Mouse (Mus musculus) frontal cortex, postnatal 14 days (tissue): ENCODE results near the gene Ino80d.

Experiments
- DNase-seq, 2 experiments: peaks; one replicate each; pipeline ENCODE4 v3.0.0; 2022; ENCODE audit warnings: low spot score in 2 of 2

The Ino80d gene

DNA sequence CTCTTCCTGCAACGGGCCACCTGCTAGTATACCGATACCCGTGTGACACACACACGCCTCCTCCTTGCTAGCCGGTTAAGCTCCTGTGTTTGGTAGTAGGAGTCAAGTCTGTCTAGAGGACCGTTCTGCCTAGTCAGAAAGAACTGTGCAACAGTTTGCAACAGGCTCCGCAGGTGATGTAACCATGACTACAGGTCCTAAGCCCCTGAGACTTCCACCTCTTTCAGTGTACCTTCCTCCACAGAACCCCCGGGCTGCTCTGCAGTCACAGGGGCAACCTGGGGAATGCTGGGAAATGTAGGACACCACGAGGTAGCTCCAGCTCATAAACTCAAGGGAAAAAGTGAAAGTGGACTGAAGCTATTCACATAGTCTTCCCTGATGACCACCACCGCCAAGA is 123.4 kb downstream of the Ino80d start:
- no peak for DNase-seq

DNA sequence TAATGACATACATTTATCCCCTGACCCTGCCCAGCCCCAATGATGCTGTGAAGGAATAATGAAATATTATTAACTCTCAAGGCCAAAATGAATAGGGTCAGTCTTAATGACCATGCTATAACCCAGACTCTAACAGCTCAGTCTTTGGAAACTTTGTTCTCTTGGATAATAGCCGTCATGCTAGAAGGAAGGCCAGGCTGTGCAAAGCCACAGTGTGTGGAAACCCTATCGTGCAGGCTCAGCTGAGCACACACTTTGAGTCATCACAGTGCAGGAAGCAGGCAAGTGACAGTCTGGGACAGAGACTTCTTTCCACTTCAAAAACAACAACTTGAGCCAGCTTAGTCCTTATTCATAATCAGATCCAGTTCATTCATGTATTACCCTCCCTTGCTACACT is 126.9 kb downstream of the Ino80d start:
- DNase-seq, result no peak

DNA sequence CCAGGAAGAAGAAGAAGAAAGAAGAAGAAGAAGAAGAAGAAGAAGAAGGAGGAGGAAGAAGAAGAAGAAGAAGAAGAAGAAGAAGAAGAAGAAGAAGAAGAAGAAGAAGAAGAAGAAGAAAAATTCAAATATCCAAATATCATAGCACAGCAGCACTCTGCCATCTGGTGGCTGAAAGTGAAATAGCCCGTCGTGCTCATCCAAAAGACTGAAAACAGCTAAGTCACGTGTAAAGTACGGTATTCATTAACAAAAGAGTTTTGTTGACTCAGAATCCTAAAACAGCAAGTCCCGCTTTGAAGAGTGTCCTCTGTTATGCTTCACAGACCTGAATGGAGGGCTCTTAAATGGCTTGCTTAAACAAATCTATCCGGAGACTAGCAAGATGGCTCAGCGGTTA is 128.2 kb downstream of the Ino80d start:
- DNase-seq, result peak in 1 of 2 experiments; percentile 37

DNA sequence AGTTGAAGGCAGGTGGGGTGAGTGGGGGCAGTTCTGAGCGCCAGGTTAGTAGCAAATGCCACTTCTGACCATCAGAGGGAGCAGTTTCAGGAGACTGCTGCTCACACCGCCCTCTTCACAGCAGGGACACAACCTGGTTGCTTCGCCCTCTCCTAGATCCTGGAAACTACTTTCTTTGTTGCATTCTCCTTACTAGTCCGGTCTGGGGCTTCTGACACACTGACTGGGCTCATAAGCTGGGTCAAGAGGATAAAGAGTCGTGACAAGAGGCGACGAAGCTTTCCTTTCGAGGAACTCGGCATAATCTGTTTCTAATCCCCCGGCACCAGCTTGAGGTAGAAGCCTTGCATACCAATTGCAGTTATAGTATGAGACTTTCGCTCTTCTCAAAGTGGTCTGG is 129.9 kb downstream of the Ino80d start:
- DNase-seq, result peak in 1 of 2 experiments; percentile 34

DNA sequence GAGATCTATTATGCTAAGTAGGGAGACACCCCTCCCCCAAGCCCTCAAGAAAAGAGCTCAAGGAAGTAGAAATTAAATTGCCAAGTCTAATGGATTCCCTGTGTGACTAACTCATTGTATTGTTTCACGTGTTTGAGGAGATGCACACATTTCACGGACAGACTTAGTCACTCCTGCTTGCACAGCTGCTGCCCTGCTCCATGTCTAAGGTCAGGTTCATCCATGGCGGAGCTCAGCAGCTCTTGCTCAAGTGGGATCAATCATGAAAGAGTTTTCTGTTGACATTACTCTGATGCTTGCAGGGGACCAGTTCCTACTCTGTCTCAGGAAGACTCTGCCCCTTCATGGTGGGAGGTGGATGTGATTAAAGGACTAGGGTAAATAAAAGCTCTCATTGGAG is 137.7 kb downstream of the Ino80d start:
- DNase-seq, result no peak

DNA sequence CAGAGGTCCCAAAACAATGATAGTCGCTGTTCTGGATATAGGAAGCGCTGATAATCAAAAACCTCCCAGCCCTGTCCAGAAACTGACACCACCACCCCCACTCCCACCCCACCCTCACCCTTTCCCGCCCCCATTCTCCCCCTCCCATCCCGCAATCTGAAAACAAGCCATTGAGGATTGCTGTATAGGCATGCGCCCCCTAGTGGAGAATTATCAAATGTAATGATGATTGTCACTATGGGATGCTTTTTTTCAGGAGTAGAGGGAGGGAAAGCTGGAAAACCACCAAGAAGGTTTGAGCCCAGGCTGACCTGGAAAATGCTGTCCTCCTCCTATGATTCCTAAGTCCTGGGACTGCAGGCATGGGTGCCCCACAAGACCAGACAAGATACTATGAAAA is 147.6 kb downstream of the Ino80d start:
- DNase-seq, result no peak

DNA sequence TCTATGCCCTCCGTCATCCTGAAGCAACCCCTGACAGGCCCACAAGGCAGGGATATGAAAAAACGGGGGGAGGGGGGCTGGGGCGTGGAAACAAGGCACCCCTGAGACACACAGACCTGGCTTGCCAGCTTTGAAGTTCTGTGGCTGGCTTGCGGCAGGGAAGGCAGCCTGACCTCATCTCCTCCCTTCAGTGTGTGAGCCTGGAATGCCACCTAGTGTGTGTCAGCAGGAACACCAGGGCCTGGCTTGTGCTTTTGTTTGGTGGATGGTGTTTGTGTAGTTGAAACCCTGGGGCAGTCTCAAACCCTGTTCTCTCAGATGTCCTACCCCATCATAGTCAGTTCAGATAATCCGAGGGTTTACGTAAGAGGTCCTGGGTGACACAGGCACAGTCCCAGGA is 150.2 kb downstream of the Ino80d start:
- DNase-seq, result peak; percentile 53 to 56

DNA sequence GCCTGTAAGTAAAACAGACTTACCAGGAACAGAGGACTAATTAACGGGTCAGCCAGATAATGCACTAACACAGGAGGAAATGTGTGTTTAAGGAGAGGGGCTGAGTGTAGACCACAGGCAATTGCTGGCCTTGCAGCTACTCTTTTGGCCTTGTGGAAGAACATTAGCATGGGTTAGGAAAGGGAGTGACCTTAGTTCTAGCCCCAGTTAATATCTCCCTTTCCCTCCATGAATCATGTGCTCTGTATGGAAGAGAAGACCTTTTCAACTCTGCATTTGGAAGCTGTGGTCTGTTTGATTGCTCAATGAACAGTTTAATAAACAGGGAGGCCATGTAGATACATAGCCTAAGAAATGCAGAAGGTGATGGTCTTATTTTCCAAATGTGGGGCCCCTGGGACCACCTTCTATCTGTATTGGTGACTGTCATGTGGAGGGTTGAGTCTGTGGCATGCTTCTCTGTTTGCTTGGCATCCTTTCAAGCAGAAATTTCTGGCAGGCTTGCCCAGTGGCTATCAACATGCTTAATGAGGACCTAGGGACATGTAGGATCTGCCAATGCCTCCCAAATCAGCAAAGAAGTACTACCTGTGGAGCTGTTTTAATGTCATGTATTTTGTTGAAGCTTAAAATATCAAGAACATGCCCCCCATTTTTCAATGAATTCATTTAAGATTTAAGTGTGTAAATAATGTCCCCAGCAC is 157.4 kb downstream of the Ino80d start:
- no peak for DNase-seq

DNA sequence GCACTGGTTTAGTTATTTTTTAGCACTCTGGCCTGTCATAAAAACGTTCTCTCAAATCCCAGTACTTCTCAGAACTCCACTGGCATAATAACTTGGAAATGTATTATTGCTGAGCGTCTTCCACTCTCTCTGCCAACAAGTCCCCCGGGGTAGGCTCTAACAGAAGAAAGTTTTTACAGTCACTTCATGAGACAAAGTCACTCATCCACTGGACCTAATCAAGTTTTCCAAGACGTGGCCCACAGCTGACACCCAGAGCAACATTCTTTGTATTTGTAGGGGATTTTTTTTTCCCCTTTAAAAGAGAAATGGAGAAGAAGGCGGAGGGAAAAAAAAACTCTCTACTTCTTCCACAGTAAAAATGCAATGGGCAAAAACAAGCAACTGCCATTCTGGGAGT is 157.9 kb downstream of the Ino80d start:
- DNase-seq, result no peak

DNA sequence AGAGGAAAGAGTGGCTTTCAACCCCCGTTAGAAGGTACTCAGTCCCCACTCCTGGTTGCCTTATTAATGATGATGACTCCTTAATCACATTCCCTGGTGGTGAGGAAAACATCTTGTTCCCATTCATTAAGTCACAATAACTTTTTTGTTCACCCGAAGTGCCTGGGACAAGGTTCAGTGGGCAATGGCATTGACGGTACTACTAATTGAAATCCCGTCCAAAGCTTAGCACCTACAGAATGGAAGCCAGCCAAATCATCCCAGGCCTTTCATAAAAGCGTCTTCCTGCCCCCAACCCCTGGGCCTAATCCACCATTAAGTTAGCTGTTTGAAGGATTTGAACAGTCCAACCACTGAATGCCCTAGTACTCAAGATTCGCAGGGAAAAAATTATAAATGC is 159.1 kb downstream of the Ino80d start:
- DNase-seq, result no peak

DNA sequence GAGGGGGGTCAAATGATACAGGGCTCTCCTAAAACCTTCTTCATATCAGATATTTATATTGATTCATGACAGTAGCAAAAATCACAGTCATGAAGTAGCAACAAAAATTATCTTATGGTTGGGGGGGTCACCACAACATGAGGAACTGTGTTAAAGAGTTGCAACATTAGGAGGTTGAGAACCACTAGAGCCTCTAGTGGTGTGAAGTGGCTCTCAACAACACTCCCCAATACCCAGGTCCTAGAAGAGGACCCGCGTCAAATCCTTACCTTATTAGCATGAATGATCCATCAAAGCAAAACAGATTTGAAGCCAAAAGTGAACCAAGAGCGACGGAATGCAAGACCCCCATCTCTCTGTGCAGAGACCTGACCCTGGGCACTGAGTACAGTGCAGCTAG is 161.4 kb downstream of the Ino80d start:
- DNase-seq, result no peak

DNA sequence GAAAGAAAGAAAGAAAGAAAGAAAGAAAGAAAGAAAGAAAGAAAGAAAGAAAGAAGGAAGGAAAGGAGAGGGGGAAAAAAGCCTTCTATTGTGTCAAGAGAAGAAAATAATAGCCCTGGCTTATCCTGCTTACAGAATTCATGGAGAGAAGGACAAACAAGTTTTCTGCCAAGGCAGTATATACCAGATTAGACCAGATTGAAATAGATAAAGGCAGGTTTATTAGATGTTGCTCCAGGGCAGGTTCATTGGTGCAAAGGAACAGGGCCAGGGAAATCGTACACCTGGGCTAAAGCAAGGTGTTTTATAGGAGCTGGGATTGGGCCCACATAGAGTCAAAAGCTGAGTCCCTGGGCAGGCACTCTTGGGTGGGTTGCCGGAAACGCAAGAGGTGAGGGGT is 162.1 kb downstream of the Ino80d start:
- DNase-seq, result no peak

DNA sequence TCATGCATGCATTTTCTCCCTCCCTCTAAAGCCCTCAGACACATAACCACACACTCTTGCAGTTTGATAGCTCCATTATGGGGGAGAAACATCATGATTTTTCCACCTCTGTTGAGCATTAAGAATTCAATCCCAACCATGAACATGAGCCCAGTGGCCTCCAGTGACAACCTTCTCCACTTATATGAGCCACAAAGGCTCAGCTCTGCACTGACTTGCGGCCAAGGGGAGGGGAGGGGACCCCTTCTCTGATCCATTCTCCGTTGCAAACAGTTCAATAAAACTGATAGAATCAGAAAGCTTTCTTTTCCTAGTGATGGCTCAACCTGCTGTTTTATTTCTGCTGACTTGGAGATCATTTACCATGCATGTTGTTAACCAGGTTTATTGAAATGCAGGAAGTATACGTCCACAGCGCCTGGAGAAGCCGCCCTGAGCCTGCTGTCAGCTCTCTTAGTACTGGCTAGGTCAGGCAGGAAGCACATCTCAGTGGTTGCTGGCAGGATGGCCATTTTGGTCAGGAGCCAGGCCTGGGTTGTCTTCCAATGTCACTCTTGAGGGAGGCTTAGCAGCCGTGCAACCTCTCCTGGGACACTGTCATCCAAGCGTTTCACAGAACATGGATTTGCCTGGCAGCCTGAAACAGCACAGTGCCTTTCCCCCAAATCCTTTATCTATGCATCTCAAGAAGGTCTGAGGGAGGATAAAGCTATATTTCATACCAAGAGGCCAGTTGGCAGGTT is 163.2 kb downstream of the Ino80d start:
- no peak for DNase-seq

DNA sequence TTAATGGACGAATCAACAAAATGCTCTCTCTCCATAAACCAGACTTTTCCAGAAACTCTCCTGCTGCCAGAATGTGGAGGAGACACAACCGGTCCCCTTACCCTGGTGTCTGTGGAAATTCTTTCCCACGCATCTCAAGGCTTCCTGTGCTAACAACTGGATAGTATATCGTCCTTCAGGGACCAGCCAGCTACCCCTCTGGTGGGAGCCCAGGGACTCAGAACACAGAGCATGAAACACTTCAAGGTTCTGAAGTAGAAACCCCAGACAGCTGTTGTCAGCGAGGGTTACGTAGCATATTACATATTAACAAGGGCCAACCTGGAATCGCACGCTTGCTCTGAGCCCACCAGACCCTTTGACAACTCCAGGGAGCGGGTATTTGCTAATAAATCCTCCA is 163.9 kb downstream of the Ino80d start:
- DNase-seq, result no peak

DNA sequence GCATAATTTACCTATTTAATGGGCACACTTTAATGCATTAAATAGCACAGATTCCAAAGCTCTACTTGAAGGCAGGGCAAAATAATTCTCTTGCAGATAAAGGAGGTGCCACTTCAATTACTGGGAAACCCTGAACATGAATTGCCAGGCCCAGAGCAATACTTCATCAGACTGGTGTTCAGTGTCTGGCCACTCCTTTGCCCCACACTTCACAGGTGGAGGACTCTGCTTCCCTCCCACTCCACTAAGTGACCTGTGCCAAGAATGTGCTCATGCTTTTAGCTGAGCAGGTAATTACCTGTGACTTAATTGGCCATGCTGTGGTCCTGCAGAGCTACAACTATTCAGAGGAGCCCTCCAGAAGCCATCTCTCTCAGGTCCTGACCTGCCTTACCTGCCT is 166.7 kb downstream of the Ino80d start:
- DNase-seq, result no peak

DNA sequence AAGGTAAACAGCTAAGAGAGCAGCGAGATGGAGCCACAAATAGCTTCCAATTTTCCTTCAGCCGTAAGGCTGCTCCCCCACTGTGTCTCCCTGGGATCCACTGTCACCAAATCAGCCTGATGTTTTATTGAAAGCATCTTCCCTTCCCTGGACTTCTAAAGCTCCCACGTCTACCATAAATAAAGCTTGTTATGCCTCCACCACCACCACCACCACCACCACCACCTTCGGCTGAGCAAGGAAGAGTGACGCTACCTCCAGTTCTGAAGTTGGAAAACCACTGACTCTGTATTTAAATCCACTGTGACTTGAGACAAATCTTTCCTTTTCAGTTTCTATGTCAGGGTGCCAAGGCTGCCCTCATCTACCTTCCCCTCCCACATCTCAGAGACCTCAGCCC is 167.5 kb downstream of the Ino80d start:
- no peak for DNase-seq

DNA sequence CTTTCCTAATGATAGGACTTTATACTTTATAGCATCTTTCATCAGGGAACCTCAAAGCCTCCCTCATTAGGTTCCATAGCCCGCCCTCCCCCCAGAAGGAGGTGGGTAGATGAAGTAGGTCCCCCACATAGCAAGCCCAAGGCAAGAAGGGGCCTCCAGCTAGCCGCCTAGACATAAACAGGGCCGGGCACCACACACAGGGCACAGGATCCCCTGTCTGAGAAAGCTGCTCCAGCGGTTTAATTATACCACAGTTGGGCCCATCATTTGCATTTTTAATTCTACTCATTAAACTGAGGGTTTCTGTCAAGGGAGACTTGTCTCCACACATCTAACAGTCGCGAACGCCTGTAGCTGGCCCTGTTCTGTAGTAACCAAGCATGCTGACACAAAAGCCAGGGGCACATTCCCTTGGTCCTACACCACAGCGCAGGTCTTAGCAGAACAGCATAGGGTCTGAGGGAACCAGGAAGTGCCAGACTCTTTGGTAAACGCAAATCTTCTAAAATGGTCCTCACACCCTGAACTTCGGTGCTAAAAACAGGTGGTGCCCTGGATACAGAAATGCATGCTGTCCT is 179.6 kb downstream of the Ino80d start:
- no peak for DNase-seq

DNA sequence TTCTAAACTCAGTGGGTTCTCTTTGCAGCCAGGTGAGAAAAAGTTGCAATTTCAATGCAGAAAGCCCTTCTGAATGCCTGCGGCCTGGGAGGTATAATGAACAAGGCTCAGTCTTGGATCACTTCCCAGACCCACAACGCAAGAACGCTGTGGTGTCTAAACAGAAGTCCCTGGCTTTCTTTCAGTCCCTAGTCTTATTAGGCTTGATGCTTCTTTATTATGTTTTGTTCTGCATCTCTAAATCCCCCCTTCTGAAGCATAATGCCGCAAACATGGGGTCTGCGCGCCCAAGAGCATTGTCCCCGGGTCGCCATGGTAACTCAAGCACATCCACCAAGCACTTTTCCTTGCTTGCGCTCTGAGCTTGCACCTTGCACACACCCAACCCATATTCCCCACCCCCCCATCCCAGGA is 180.4 kb downstream of the Ino80d start:
- peak in 1 of 2 experiments; percentile 21 for DNase-seq

DNA sequence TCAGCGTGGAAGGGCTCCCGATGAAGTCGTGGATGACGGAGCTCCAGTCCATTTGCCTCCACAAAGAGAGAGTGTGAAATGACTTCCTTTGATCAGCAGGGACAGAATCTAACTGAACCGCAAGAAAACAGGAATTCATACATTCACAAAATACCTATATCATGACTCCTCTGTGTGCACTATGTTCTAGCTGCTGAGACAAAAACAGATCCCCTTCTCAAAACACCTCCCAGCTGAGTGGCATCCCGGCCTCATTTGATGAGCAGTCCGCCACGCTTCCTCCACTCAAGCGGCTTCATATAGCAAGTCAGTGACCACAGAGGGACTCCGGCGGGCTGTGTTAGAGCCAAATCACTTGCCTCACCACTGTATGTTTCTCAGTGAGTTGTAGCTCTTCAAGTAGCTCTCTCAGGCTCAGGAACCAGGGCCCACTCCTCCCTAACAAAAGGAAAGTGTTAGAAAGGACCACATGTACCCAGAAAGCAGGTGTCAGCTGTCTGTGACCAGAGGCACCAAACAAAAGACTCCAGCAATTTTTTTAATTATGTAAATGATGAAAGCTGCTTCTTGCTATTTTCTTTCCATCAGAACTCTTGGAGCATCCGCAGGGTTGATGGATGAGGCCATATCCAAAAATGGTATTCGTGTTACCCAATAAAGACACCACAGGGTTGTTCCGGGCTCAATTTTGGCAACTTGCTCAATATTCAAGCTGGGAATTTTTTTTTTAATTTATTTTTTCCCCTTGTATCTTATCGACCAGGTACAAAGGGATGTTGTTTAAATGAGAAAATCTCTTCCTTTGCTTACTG is 181.0 kb downstream of the Ino80d start:
- DNase-seq, result no peak

DNA sequence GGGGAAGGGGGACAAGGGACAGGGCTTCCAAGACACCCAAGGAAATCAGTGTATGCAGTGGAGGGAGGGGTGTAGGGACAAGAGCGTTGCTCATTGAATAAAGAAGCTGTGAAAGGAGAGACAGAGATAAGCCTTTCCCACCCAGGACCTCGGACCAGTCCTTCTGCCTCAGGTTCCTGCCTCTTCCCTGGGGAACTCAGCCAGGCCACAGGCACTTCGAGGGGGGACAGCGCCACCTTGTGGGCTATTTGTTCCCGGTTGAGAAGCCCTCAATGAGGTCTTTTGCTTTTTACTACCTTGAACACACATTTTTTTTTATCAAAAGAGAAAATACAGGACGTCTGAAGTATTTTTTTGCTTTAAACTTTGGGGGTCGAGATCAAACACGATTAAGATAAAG is 185.0 kb downstream of the Ino80d start:
- peak; percentile 43 to 79 for DNase-seq

DNA sequence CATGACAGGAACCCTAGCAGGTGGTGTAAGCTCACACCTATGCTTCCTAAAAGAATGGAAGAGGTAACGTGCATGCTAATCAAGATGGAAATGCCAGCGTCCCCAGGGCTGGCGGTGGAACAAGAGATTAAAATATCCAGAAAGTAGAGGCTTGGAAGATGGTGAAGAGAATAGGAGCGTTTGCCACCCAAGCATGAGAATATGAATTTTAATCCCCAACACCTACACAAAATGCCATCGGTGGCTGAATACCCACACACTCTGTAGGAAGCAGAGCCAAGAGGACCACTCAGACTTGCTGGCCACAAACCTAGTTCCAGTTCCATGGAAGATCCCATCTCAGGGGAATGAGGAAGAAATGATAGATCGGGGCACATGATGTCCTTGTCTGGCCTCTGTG is 195.2 kb downstream of the Ino80d start:
- DNase-seq, result no peak

DNA sequence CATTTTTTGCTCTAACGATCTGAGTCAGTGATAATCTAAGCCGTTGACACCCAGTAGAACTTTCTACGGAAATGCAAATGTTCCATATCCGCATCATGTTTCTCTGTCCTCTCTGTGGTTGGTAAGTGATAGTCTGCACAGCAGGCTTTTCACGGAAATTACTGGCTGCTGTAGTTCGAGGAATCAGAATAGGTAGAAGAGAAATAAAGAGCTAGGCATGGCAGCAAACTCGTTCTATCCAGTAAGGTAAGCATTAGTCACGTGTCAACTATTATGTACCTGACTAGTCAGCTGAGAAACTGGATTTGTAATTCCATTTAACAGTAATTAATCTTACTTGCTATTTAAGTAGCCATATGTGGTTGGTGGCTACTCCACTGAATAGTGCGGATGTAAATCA is 197.9 kb downstream of the Ino80d start:
- DNase-seq, result no peak
